Mouse (Mus musculus) activated CD4-positive, CD25-positive, alpha-beta regulatory T cell (primary cell): ENCODE data around the gene Derl3. TPM values are rescaled to one million over a fixed set of nuclear protein-coding genes. Genes with fewer than 3 reads are reported as not detected.

Source experiments
- polyA plus RNA-seq, 2 experiments: library from polyadenylated mRNA; unstranded; fragments of 100-300 nt; shearing (Covaris generic); gene quantifications; one replicate each; pipeline ENCODE4 v1.2.1; 2017

The Derl3 gene
- polyA plus RNA-seq: 1 to 10 TPM; 2.0 to 6.9 TPM

DNA sequence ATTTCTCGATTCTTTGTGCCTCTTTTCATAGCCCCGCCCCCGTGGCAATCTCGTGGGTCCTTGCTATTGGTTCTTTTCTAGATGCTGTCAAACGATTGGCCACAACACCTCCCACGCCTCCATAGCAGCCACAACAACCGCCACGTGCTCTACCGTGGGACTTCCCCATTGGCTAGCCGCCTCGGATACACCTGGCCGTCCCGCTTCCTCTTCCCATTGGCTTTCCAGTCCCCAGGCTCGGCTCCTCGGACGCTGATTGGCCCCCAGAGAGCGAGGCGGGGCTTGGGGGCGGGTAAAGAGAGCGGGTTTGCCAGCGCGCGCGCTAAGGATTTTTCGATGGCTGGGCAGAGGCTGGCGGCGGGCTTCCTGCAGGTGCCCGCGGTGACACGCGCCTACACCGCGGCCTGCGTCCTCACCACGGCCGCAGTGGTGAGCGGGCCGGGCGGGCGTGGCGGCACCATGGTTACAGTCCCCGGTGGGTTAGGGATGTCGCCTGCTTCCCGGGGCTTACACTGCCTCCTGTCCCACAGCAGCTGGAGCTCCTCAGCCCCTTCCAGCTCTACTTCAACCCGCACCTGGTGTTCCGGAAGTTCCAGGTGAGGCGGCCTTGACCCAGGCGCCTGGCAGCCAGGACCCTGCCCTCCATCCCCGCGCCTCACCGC is at the start of gene Derl3:
TSS of gene Derl3 (plus strand) at position 325 of the 662 bp plus-strand sequence.

DNA sequence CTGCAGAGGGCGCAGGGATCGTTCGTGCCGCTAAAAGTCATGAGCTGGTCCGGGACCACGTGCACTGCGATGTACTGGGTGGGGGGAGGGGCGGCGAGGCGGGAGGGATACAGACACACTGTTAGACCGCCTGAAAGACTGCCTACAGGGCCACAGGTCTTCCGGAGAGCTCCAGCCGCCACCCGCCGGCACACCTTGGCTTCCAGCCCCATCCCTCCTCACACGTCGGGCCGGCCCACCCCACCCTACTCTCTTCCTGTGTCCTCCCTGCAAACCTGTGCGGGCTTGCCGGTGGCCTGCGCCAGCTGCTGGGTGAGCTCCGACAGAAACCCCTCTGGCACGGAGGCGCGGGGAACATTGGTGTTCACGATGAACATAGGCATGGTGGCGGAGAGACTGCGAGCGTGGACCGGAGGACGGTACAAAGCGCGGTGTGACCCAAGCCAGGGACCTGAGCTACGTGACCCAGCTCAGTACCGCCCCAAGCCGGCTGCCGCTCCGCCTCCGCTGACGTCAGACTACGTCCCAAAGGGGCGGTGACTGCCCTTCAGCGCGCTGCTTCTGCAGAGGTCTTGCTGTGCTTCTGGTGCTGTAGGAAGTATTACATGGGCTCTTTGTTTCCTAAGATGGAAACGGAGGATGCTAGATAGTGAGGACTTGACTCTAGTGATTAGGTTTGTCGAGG is 33.3 kb upstream of the Derl3 start, which contains the start of gene Mif:
TSS of gene Mif (minus strand) at position 455 of the 685 bp plus-strand sequence.

DNA sequence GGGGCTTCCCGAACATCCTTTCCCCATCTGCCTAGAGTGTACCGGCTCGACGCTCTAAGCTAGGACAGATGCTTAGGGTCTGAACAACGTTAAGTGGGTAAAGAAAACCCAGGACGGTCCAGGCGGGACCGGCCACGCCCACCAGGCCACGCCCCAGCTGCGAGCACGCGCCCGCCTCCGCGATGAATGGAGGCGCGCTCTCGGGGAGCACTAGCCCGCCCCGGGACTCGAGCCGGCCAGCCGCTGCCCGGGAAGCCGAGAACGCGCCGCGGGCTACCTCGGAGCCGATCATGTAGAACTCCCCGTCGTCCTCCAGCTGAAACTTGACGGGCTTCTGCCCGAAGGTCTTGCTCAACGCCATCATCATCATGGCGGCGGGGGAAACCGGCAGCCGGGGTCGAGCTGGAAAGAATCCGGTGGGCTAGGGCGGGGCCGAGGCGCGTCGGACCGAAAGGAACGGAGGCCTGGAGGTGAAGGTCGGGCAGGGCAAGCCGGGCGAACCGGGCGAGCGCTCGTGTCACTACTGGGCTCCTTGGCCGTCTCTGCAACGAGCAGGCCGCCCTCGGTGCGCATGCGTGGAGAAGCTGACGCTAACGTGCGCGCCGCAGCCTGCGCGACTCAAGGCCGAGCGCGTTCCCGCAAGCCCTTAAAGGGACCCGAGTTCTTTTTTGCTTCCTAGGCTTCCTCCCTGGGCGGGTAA is 28.0 kb downstream of the Derl3 start, which contains the start of gene Smarcb1:
TSS of gene Smarcb1 (minus strand) at position 592 of the 700 bp plus-strand sequence.

DNA sequence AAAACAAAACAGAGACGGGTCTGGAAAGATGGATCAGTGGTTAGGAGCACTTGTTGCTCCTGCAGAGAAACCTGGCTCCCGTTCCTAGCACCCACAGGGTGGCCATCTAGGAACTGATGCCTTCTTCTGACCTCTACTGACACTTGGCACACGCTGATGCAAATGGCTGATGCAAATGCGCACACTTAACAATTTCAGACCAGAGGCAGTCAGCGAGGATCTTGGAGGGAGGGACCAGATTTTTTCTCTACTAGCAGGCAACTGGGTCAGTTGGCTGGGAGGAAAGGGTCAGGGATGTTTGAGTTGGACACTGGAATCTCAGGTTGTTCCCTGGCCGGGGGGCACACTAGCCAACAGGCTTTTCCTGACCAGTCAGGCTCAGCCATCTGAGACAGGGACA is 39.7 kb downstream of the Derl3 start, which contains the start of gene Chchd10:
TSS of gene Chchd10 (plus strand) at position 240 of the 400 bp plus-strand sequence.

DNA sequence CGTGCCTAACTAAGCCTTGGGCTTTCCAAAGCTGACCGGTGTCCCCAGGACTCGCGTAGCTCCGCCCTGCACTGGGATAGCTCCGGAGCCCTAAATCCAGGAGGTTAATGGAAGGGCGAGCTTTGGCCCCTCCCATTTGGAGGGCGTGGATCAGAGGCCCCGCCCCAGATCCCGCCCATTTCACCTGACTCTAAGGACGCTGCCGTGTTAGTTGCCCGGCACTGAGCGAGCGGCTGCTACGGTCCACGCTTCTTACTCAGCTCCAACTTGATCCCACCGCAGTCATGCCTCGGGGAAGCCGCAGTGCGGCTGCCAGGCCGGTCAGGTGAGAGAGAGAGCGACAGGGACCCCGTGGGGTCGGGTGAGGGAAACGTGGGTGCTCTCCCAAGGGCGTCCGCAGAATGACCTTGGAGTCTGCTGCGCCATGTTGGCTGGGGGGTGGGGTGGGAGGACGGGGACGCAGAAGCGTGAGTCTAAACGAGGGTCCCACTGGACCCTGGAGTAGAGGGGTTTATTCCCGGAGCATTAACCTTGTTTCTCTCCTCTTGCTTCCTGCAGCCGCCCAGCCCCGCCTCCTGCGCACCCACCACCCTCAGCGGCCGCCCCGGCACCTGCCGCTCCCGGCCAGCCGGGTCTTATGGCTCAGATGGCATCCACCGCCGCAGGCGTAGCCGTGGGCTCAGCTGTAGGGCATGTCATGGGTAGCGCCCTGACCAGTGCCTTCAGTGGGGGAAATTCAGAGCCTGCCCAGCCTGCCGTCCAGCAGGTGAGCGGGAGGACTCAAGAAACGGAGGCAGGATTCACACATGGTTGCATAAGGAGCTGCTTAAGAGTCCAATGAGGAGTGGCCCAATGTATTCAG is 42.7 kb downstream of the Derl3 start, which contains the start of gene Mmp11:
TSS of gene Mmp11 (minus strand) at position 817 of the 862 bp plus-strand sequence.

DNA sequence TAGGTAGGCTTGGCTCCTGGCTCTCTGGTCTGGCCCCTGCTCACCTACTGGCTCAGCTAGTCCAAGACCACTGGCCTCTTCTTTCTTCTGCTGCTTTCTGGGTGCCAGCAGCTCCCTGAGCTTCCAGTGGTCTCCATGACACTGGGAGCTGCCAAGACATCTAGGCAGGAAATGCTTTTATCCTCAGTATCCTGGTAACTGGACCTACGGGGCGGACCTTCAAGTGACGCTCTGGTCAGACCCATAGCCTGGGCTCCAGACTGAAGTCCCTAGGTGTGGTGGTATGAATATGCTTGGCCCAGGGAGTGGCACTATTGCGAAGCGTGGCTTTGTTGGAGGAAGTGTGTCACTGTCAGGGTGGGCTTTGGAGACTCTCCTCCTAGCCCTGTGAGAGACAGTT is 47.3 kb downstream of the Derl3 start, which contains the start of gene Gm867:
TSS of gene Gm867 (minus strand) at position 153 of the 400 bp plus-strand sequence.

DNA sequence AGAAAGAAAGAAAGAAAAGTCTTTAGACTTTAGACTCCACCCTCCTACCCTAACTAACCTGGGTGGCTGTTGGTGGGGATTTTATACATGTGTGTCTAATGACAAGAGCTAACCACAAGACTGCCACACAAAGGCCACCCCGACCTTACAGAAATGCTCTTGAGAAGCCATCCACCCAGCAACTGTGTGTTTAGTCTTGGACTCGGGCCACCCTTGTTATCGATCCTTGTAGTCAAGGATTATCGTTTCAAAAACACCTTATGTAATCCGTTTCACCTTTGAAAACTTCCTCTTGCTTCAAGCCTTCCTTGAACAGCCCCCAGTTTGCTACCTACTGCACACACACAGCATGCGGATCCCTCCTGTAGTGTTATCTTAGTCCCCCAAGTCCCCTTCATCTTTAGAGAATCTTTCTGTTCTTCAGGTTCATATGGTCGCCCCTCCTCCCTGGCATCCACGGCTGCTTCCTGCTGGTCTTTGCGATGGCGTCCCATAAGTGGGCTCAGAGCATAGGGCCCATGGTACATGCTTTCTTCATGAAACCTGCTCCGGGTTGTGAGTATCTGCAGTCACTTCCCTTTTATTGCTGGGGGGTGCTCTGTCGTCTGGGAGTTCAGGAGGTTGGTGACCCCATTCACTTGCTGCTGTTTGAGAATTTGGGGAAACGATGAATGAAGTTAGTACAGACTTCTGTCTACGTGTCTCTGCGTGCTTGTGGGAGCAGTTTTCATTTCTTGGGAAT is 49.7 kb downstream of the Derl3 start, which contains the start of gene Vpreb3:
TSS of gene Vpreb3 (plus strand) at position 322 of the 742 bp plus-strand sequence.

Other genes starting within 250 kb of the Derl3 start
- gene Susd2, start 249.4 kb upstream of the Derl3 start, polyA plus RNA-seq: 10 to 100 TPM in 1 of 2 experiments, 1 to 10 TPM in 1; 8.5 to 14.4 TPM
- 10 to 100 TPM; 33.3 to 46.4 TPM for gene Cabin1, start 129.1 kb upstream of the Derl3 start, polyA plus RNA-seq
- 10 to 100 TPM; 66.1 to 82.0 TPM for gene Ddt, start 120.0 kb upstream of the Derl3 start, polyA plus RNA-seq
- not detected for gene Gm20441, start 112.5 kb upstream of the Derl3 start, polyA plus RNA-seq
- gene Gstt3, start 112.0 kb upstream of the Derl3 start, polyA plus RNA-seq: 1 to 10 TPM; 2.9 to 7.2 TPM
- gene Gstt1, start 94.8 kb upstream of the Derl3 start, polyA plus RNA-seq: 1 to 10 TPM in 1 of 2 experiments, under 1 TPM in 1; 0.25 to 1.1 TPM
- not detected for gene Gstt4, start 70.9 kb upstream of the Derl3 start, polyA plus RNA-seq
- 10 to 100 TPM; 58.4 to 77.2 TPM for gene Gstt2, start 56.0 kb upstream of the Derl3 start, polyA plus RNA-seq
- gene Mif, start 33.2 kb upstream of the Derl3 start, polyA plus RNA-seq: 100 to 1,000 TPM; 507 to 833 TPM
- 100 to 1,000 TPM in 1 of 2 experiments, 10 to 100 TPM in 1; 96.0 to 119 TPM for gene Smarcb1, start 28.2 kb downstream of the Derl3 start, polyA plus RNA-seq
- 100 to 1,000 TPM in 1 of 2 experiments, 10 to 100 TPM in 1; 95.9 to 159 TPM for gene Chchd10, start 39.7 kb downstream of the Derl3 start, polyA plus RNA-seq
- 10 to 100 TPM in 1 of 2 experiments, 1 to 10 TPM in 1; 6.7 to 10.7 TPM for gene Mmp11, start 43.1 kb downstream of the Derl3 start, polyA plus RNA-seq
- not detected for gene Gm867, start 47.3 kb downstream of the Derl3 start, polyA plus RNA-seq
- 1 to 10 TPM; 1.1 to 1.7 TPM for gene Vpreb3, start 49.6 kb downstream of the Derl3 start, polyA plus RNA-seq
- 1 to 10 TPM in 1 of 2 experiments, under 1 TPM in 1; 0.65 to 1.2 TPM for gene Gm5134, start 61.1 kb downstream of the Derl3 start, polyA plus RNA-seq
- 10 to 100 TPM; 27.9 to 36.3 TPM for gene Zfp280b, start 139.2 kb downstream of the Derl3 start, polyA plus RNA-seq
- under 1 TPM in 1 of 2 experiments, not detected in 1; 0.14 TPM for gene Slc5a4b, start 217.5 kb downstream of the Derl3 start, polyA plus RNA-seq